Mouse (Mus musculus): Measurements from ENCODE around the gene Ctse. TPM values are rescaled to one million over a fixed set of nuclear protein-coding genes. Genes with fewer than 3 reads are reported as not detected.

Ctse gene
- polyA plus RNA-seq, 1 experiment from 2014 or later = 16.5 TPM

DNA sequence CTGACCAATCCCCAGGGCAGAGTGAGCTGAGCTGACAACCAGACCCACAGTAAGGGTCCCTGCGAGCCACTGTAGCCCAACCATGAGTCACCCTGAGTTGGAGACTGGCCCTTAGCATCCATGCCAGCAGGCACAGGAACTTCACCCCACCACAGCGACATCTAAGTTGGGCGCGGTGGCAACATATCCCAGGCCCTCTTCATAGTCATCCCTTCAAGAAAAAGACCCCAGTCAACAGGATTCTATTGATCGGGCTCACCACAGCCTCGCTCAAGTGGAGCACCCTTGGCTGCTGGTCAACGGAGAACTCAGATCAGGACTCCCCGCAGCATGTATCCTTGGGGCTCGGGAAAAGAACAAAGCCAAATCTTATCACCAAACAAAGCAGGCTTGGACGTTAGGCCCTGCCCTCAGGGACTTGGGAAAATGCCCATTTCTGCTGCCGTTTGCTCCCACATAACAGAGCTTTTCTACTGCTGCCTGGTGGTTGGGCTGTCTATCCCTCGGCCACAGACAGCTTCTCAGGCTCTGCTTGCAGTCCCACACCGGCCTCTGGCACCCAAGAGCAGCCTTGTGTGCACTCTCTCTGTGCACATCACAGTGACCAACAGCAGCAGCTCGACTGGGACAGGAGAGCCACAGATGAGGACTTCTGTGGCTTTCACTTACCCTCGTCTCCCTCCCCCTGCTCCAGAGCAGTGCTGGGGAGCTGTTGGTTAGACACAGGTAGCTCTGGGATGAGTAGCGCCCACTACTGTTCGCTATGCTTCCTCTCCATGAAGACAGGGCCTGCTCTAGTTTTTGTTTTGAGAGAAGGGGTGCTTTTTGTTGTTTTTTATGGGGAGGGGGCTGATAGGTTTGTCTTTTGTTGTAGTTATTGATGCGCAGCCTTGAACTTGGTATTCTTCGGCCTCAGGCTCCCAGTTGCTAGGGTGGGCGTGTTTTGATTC, 76.6 kb downstream of the Ctse start:
- Histone ChIP-seq H3K27me3 (ENCODE audit: insufficient read depth, low read length) (no peaks in the 10 kb centered on the region), H3K4me1 (replicated peaks; ENCODE audit: insufficient read depth, low read length) (no peaks in the 10 kb centered on the region), H3K9ac (ENCODE audit: low read depth, low read length) (no peak overlapping the region), H3K9me3 (replicated peaks; ENCODE audit: low read length) (no peaks in the 10 kb centered on the region), H3K27ac (no peak overlapping the region), H3K36me3 (ENCODE audit: insufficient read depth, low read length) (no peaks in the 10 kb centered on the region), H3K4me2 (ENCODE audit: low read length) (no peak overlapping the region), H3K4me3 (replicated peaks; ENCODE audit: low read depth, low read length) (no peak overlapping the region)
- 71% methylated on average over 20 of the region's 20 CpGs for WGBS
- no peak for ATAC-seq (replicated peaks; ENCODE audit: low FRiP score, low read depth)
- TF ChIP-seq CTCF (IDR thresholded peaks at IDR 0.05; ENCODE audit: low read depth) = no peak
- no peak for DNase-seq (ENCODE audit: low spot score)

DNA sequence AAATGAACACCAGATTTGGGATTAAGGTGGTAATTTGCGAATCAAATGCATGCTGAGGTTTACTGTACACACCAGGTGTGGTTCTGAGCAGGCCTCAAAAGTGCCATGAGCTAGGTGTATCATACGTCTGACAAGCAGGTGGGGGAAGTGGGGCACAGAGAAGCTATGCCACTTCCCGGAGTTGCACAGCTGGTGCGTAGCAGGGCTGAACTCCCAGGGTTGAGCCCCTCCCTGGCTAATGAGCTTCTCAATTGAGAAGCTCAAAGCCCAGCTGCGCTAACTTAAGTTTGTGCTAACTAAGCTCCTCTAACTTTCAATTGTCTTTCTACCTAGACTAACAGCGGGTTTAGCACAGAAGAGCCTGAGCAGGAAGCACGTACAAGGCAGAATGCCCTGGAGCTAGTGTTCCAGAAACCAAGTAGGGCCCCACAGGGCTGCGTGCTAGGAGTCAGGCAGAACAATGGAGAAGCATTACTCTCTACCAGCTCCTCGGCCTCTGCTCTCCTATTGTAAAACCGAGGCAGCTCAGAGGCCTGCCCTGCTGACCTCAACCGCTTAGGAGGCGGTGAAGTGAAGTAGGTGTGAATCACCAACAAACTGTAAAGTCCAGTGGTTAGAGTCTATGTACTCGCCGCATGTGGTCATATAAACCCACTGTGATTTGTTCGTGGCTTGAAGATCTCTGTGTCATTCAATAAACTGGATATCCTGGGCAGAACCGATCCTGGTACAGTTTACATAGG, 81.0 kb downstream of the Ctse start:
- no peak for DNase-seq (ENCODE audit: low spot score)
- no peaks in the 10 kb centered on the region for H3K27me3 ChIP-seq (ENCODE audit: insufficient read depth, low read length)
- WGBS = 66% methylated on average over 16 of the region's 16 CpGs
- no peak overlapping the region for H3K4me2 ChIP-seq (ENCODE audit: low read length)
- no peak for TF ChIP-seq CTCF (IDR thresholded peaks at IDR 0.05; ENCODE audit: low read depth)
- no peak overlapping the region for H3K4me3 ChIP-seq (replicated peaks; ENCODE audit: low read depth, low read length)
- H3K36me3 ChIP-seq (ENCODE audit: insufficient read depth, low read length) = no peaks in the 10 kb centered on the region
- H3K9me3 ChIP-seq (replicated peaks; ENCODE audit: low read length) = no peaks in the 10 kb centered on the region
- no peak overlapping the region for H3K27ac ChIP-seq
- ATAC-seq (replicated peaks; ENCODE audit: low FRiP score, low read depth) = no peak
- no peak overlapping the region for H3K9ac ChIP-seq (ENCODE audit: low read depth, low read length)
- H3K4me1 ChIP-seq (replicated peaks; ENCODE audit: insufficient read depth, low read length) = no peaks in the 10 kb centered on the region

GRCm38 (mm10) chr1:131721989-131722388, 83.9 kb downstream of the Ctse start:
- H3K4me3 ChIP-seq (replicated peaks; ENCODE audit: low read depth, low read length) = no peak overlapping the region
- H3K9me3 ChIP-seq (replicated peaks; ENCODE audit: low read length) = no peaks in the 10 kb centered on the region
- TF ChIP-seq CTCF (IDR thresholded peaks at IDR 0.05; ENCODE audit: low read depth) = no peak
- H3K36me3 ChIP-seq (ENCODE audit: insufficient read depth, low read length) = no peaks in the 10 kb centered on the region
- H3K9ac ChIP-seq (ENCODE audit: low read depth, low read length) = no peak overlapping the region
- H3K4me2 ChIP-seq (ENCODE audit: low read length) = no peak overlapping the region
- H3K4me1 ChIP-seq (replicated peaks; ENCODE audit: insufficient read depth, low read length) = no peaks in the 10 kb centered on the region
- H3K27me3 ChIP-seq (ENCODE audit: insufficient read depth, low read length) = no peaks in the 10 kb centered on the region
- no peak for DNase-seq (ENCODE audit: low spot score)
- no peak overlapping the region for H3K27ac ChIP-seq
- ATAC-seq (replicated peaks; ENCODE audit: low FRiP score, low read depth) = no peak
- WGBS = 61% methylated on average over 3 of the region's 3 CpGs

- no peaks in the 10 kb centered on the region for H3K4me1 ChIP-seq (replicated peaks; ENCODE audit: insufficient read depth, low read length)
- H3K36me3 ChIP-seq (ENCODE audit: insufficient read depth, low read length) = no peaks in the 10 kb centered on the region
- H3K9ac ChIP-seq (ENCODE audit: low read depth, low read length) = no peak overlapping the region
- no peaks in the 10 kb centered on the region for H3K9me3 ChIP-seq (replicated peaks; ENCODE audit: low read length)
- no peak overlapping the region for H3K4me3 ChIP-seq (replicated peaks; ENCODE audit: low read depth, low read length)
- H3K27ac ChIP-seq = no peak overlapping the region
- ATAC-seq (replicated peaks; ENCODE audit: low FRiP score, low read depth) (no peak), DNase-seq (ENCODE audit: low spot score) (no peak)
- H3K4me2 ChIP-seq (ENCODE audit: low read length) = no peak overlapping the region
- no peak for TF ChIP-seq CTCF (IDR thresholded peaks at IDR 0.05; ENCODE audit: low read depth)
- WGBS = 81% methylated on average over 4 of the region's 4 CpGs
- no peaks in the 10 kb centered on the region for H3K27me3 ChIP-seq (ENCODE audit: insufficient read depth, low read length)
These were observed 85.4 kb downstream of the Ctse start for GRCm38 (mm10) chr1:131723549-131723948.

Other genes starting within 250 kb of the Ctse start
- 6.9 and 8.3 TPM in 2 replicates for gene Srgap2, start 111.0 kb upstream of the Ctse start, polyA plus RNA-seq (2015; fragmentation: Nextera tagmentation; extraction: Ambion mirVana)
- 1.7 and 1.8 TPM in 2 replicates for gene Fam72a, start 110.4 kb upstream of the Ctse start, polyA plus RNA-seq (2015; fragmentation: Nextera tagmentation; extraction: Ambion mirVana)
- not detected in 2 replicates for gene Avpr1b, start 39.1 kb upstream of the Ctse start, polyA plus RNA-seq (2015; fragmentation: Nextera tagmentation; extraction: Ambion mirVana)
- 1.7 and 2.1 TPM in 2 replicates for gene Rab7b, start 50.4 kb downstream of the Ctse start, polyA plus RNA-seq (2015; fragmentation: Nextera tagmentation; extraction: Ambion mirVana)
- 0.09 and 0.20 TPM in 2 replicates for gene Slc26a9, start 105.7 kb downstream of the Ctse start, polyA plus RNA-seq (2015; fragmentation: Nextera tagmentation; extraction: Ambion mirVana)
- 5.7 and 6.5 TPM in 2 replicates for gene Pm20d1, start 159.1 kb downstream of the Ctse start, polyA plus RNA-seq (2015; fragmentation: Nextera tagmentation; extraction: Ambion mirVana)
- 12.2 and 12.6 TPM in 2 replicates for gene Slc41a1, start 189.2 kb downstream of the Ctse start, polyA plus RNA-seq (2015; fragmentation: Nextera tagmentation; extraction: Ambion mirVana)
- gene Rab29, start 228.9 kb downstream of the Ctse start, polyA plus RNA-seq (2015; fragmentation: Nextera tagmentation; extraction: Ambion mirVana) = 23.4 and 26.7 TPM in 2 replicates